In the genomic region with DNA sequence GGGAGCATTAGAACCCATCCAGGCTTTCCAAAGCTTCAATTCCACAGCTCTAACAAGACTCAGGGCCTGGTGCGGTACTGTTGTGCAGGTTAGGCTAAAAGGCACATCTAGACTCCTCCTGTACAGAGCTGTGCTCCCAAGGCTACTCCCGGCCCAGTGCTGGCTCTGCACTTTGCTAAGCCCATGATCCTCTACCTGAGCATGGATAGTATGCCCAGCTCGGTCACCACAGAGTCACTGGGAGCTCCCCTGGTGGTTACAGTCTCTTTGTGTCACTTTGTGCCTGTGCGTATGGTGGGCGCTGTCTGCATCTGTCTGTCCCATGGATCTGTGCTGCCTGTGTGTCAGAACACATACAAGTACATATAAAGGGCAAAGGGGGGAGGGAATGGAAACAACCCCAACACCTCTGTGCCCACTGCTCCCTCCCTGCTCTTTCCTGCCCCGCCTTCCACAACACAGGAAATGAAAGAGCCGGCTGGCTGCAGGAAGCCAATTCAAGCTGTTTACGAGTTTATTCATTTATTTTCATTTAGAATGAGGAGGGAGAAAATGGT, we compare ENCODE assay signal across 8 mouse cellular contexts. TPM values are rescaled to one million over a fixed set of nuclear protein-coding genes. Genes with fewer than 3 reads are reported as not detected.
A peak's percentile ranks its signal among the peaks of the same experiment; 100 is the strongest.
DNase-seq lines count a peak whose midpoint lies in the region; ATAC-seq lines count a peak whose summit lies in the region.

No protein-coding gene starts in this region.

- H3K27ac ChIP-seq in heart, embryonic 12.5 days (ENCODE audit: poor library complexity, severe bottlenecking): peak overlapping the region; percentile 96
- peak overlapping the region; percentile 96 for H3K27ac ChIP-seq in kidney, embryonic 16.5 days (ENCODE audit: low read length)

- 44% methylated on average over 8 of the region's 8 CpGs for WGBS in heart, embryonic 12.5 days
- WGBS in kidney, embryonic 16.5 days: 41% methylated on average over 8 of the region's 8 CpGs

- peak overlapping the region; percentile 45 for H3K4me2 ChIP-seq in heart, embryonic 12.5 days
- H3K4me2 ChIP-seq in kidney, embryonic 16.5 days (replicated peaks; ENCODE audit: low read depth, low read length): peak overlapping the region; percentile 24

- peaks cover 78% of the 10 kb centered on the region for H3K4me1 ChIP-seq in heart, embryonic 12.5 days (replicated peaks)
- H3K4me1 ChIP-seq in kidney, embryonic 16.5 days (ENCODE audit: insufficient read depth, low read length): peaks cover 43% of the 10 kb centered on the region

- H3K27me3 ChIP-seq in heart, embryonic 12.5 days (replicated peaks): no peaks in the 10 kb centered on the region
- H3K27me3 ChIP-seq in kidney, embryonic 16.5 days (ENCODE audit: insufficient read depth, low read length): no peaks in the 10 kb centered on the region

- H3K36me3 ChIP-seq in heart, embryonic 12.5 days: no peaks in the 10 kb centered on the region
- H3K36me3 ChIP-seq in kidney, embryonic 16.5 days (ENCODE audit: insufficient read depth, low read length): no peaks in the 10 kb centered on the region

- H3K4me3 ChIP-seq in heart, embryonic 12.5 days: peak overlapping the region; percentile 4
- no peak overlapping the region for H3K4me3 ChIP-seq in kidney, embryonic 16.5 days (ENCODE audit: low read length)

- DNase-seq in adrenal gland, postnatal 14 days: peak; percentile 65
- DNase-seq in adrenal gland, postnatal 25 days: no peak
- peak; percentile 46 for DNase-seq in embryo, embryonic 11.5 days (ENCODE audit: low read depth, low spot score)
- peak; percentile 74 for DNase-seq in lung, postnatal 25 days (ENCODE audit: low spot score)
- DNase-seq in spleen, postnatal 4 days (ENCODE audit: low spot score in 2 of 2): peak; percentile 38 to 77
- DNase-seq in layer of hippocampus, postnatal 14 days (ENCODE audit: low spot score in 2 of 2): no peak

- ATAC-seq in heart, embryonic 12.5 days (ENCODE audit: insufficient number of reproducible peaks, low FRiP score): peak; percentile 37
- ATAC-seq in kidney, embryonic 16.5 days (ENCODE audit: low FRiP score, low TSS enrichment): peak; percentile 50

- peak overlapping the region; percentile 65 for H3K9ac ChIP-seq in heart, embryonic 12.5 days
- H3K9ac ChIP-seq in kidney, embryonic 16.5 days (replicated peaks; ENCODE audit: low read length): peak overlapping the region; percentile 59

- H3K9me3 ChIP-seq in heart, embryonic 12.5 days (replicated peaks): no peaks in the 10 kb centered on the region
- no peaks in the 10 kb centered on the region for H3K9me3 ChIP-seq in kidney, embryonic 16.5 days (ENCODE audit: low read length)

RNA-seq across cellular contexts. Expression of gene Tspan32, which starts 3.6 kb away (rescaled TPM):
- 2.0 and 8.6 TPM in 2 replicates for total RNA-seq in adrenal gland, postnatal 14 days (2021)
- 0.21 TPM in 1 of 2 replicates, not detected in the other for total RNA-seq in adrenal gland, postnatal 25 days (2021)
- polyA plus RNA-seq in heart, embryonic 12.5 days (2016; fragmentation: Nextera tagmentation; extraction: Ambion mirVana): 7.0 and 7.7 TPM in 2 replicates
- polyA plus RNA-seq in kidney, embryonic 16.5 days (2015; fragmentation: Nextera tagmentation; extraction: Ambion mirVana): 1.5 and 1.6 TPM in 2 replicates
- total RNA-seq in layer of hippocampus, postnatal 14 days (2021): under 1 TPM in 1 of 2 experiments, not detected in 1; 0.19 TPM

RNA-seq across cellular contexts. Expression of gene Ascl2, which starts 39.4 kb away (rescaled TPM):
- total RNA-seq in adrenal gland, postnatal 14 days (2021): 0.45 TPM in 1 of 2 replicates, not detected in the other
- 0.33 and 0.95 TPM in 2 replicates for total RNA-seq in adrenal gland, postnatal 25 days (2021)
- polyA plus RNA-seq in heart, embryonic 12.5 days (2016; fragmentation: Nextera tagmentation; extraction: Ambion mirVana): 0.23 and 0.31 TPM in 2 replicates
- 0.75 and 1.3 TPM in 2 replicates for polyA plus RNA-seq in kidney, embryonic 16.5 days (2015; fragmentation: Nextera tagmentation; extraction: Ambion mirVana)
- total RNA-seq in layer of hippocampus, postnatal 14 days (2021): under 1 TPM in 1 of 2 experiments, not detected in 1; 0.21 TPM

RNA-seq across cellular contexts. Expression of gene Cd81, which starts 44.1 kb away (rescaled TPM):
- 536 and 561 TPM in 2 replicates for total RNA-seq in adrenal gland, postnatal 14 days (2021)
- total RNA-seq in adrenal gland, postnatal 25 days (2021): 757 and 789 TPM in 2 replicates
- 701 and 712 TPM in 2 replicates for polyA plus RNA-seq in heart, embryonic 12.5 days (2016; fragmentation: Nextera tagmentation; extraction: Ambion mirVana)
- 643 and 698 TPM in 2 replicates for polyA plus RNA-seq in kidney, embryonic 16.5 days (2015; fragmentation: Nextera tagmentation; extraction: Ambion mirVana)
- 100 to 1,000 TPM; 495 to 503 TPM for total RNA-seq in layer of hippocampus, postnatal 14 days (2021)

Comparison
In these comparisons a context has a peak if more than half of its experiments do, and no peak if none do; other contexts are left out.
1. DNase-seq: peak in adrenal gland, postnatal 14 days (single experiment), embryo, embryonic 11.5 days (single experiment), lung, postnatal 25 days (single experiment) and spleen, postnatal 4 days (2 of 2); none in adrenal gland, postnatal 25 days (single experiment) and layer of hippocampus, postnatal 14 days (0 of 2).